Mouse (Mus musculus): Measurements from ENCODE around the gene Epb41l4b. TPM values are rescaled to one million over a fixed set of nuclear protein-coding genes. Genes with fewer than 3 reads are reported as not detected.

Gene Epb41l4b
- total and polyA plus RNA-seq, 3 experiments: 0.93 to 4.9 (median 2.0) TPM

DNA sequence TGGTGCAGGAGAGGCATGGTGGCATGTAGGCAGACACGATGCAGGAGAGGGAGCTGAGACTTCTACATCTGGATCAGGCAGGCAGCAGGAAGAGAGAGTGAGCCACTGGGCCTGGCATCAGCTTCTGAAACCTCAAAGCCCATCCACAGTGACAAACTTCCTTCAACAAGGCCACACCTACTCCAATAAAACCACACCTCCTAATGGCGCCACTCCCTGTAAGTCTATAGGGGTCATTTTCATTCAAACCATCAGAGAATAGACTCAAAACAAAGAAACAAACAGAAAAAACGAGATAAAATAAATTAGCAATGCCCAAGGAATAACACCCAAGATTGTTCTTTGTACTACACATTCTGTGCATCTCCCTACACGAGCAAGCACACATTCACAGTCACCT is 35.6 kb upstream of the Epb41l4b start:
- dilution Hi-C loops (cut with MboI; ENCODE audit: extremely low pct_ligation_motif_present, extremely low pct_unique_long_range_greater_than_20kb, low sequenced_read_pairs) (no loop called here), in situ Hi-C loops (cut with MboI; ENCODE audit: low pct_ligation_motif_present, low pct_unique_long_range_greater_than_20kb, low sequenced_read_pairs) (no loop called here)
- Histone ChIP-seq H3K4me1 (ENCODE audit: control insufficient read depth in 1 of 2, insufficient read depth in 2 of 2) (no peaks in the 10 kb centered on the region), H3K27me3 (replicated peaks) (no peaks in the 10 kb centered on the region), H3K4me2 (ENCODE audit: insufficient read depth, low read depth, poor library complexity, severe bottlenecking) (no peak overlapping the region), H3K36me3 (replicated peaks in 1 of 2; ENCODE audit: control insufficient read depth in 1 of 2, insufficient read depth in 1 of 2, low read length in 1 of 2) (no peaks in the 10 kb centered on the region), H3K79me2 (replicated peaks; ENCODE audit: control insufficient read depth, extremely low read depth, insufficient read depth, poor library complexity, severe bottlenecking) (no peaks in the 10 kb centered on the region), H3K9ac (ENCODE audit: insufficient read depth, low read depth) (no peak overlapping the region), H3K4me3 (replicated peaks in 1 of 3; ENCODE audit: low read depth in 2 of 3, low read length in 2 of 3, poor library complexity in 1 of 3) (no peak overlapping the region), H3K9me3 (replicated peaks; ENCODE audit: low read length) (no peaks in the 10 kb centered on the region), H3K27ac (ENCODE audit: insufficient read depth, low read depth) (no peak overlapping the region)
- DNase-seq (ENCODE audit: extremely low read depth): no peak
- TF ChIP-seq MXI1 (IDR thresholded peaks at IDR 0.05; ENCODE audit: low read depth, low read length) (no peak), ETS1 (conservative IDR thresholded peaks at IDR 0.05; ENCODE audit: low read depth, low read length) (no peak), MAZ (IDR thresholded peaks at IDR 0.05; ENCODE audit: low read depth, low read length) (no peak), MAFK (IDR thresholded peaks at IDR 0.05; ENCODE audit: insufficient replicate concordance, low read length) (no peak)

GRCm38 (mm10) chr4:57175329-57175728 is 32.1 kb upstream of the Epb41l4b start:
- H3K9me3 ChIP-seq (replicated peaks; ENCODE audit: low read length): no peaks in the 10 kb centered on the region
- H3K79me2 ChIP-seq (replicated peaks; ENCODE audit: control insufficient read depth, extremely low read depth, insufficient read depth, poor library complexity, severe bottlenecking): no peaks in the 10 kb centered on the region
- no peak overlapping the region for H3K4me3 ChIP-seq (replicated peaks in 1 of 3; ENCODE audit: low read depth in 2 of 3, low read length in 2 of 3, poor library complexity in 1 of 3)
- dilution Hi-C loops (cut with MboI; ENCODE audit: extremely low pct_ligation_motif_present, extremely low pct_unique_long_range_greater_than_20kb, low sequenced_read_pairs): no loop called here
- H3K4me2 ChIP-seq (ENCODE audit: insufficient read depth, low read depth, poor library complexity, severe bottlenecking): no peak overlapping the region
- DNase-seq (ENCODE audit: extremely low read depth): no peak
- H3K9ac ChIP-seq (ENCODE audit: insufficient read depth, low read depth): no peak overlapping the region
- in situ Hi-C loops (cut with MboI; ENCODE audit: low pct_ligation_motif_present, low pct_unique_long_range_greater_than_20kb, low sequenced_read_pairs): no loop called here
- H3K36me3 ChIP-seq (replicated peaks in 1 of 2; ENCODE audit: control insufficient read depth in 1 of 2, insufficient read depth in 1 of 2, low read length in 1 of 2): no peaks in the 10 kb centered on the region
- no peak overlapping the region for H3K27ac ChIP-seq (ENCODE audit: insufficient read depth, low read depth)
- TF ChIP-seq USF2 (conservative IDR thresholded peaks at IDR 0.05; ENCODE audit: low read depth, low read length) (no peak), TBP (conservative IDR thresholded peaks at IDR 0.05; ENCODE audit: low read depth, low read length) (no peak), POLR2A (IDR thresholded peaks at IDR 0.05; ENCODE audit: low read depth, low read length) (no peak), KAT2A (IDR thresholded peaks at IDR 0.05; ENCODE audit: insufficient replicate concordance, low read length) (no peak), IRF4 (IDR thresholded peaks at IDR 0.05; ENCODE audit: low read depth, low read length) (no peak), MYC (IDR thresholded peaks at IDR 0.05; ENCODE audit: low read depth, low read length) (no peak), E2F4 (IDR thresholded peaks at IDR 0.05; ENCODE audit: insufficient replicate concordance, low read depth, low read length) (no peak), TCF12 (IDR thresholded peaks at IDR 0.05; ENCODE audit: low read depth, low read length) (no peak), POLR2AphosphoS2 (IDR thresholded peaks at IDR 0.05; ENCODE audit: low read depth, low read length) (no peak), UBTF (IDR thresholded peaks at IDR 0.05; ENCODE audit: low read depth, low read length) (no peak), CTCF (conservative IDR thresholded peaks at IDR 0.05 in 1 of 2, IDR thresholded peaks at IDR 0.05 in 1 of 2; ENCODE audit: low read depth in 2 of 2, low read length in 2 of 2) (no peak), SIN3A (IDR thresholded peaks at IDR 0.05; ENCODE audit: low read length) (no peak), CHD2 (IDR thresholded peaks at IDR 0.05; ENCODE audit: low read length) (no peak), ZKSCAN1 (IDR thresholded peaks at IDR 0.05; ENCODE audit: borderline replicate concordance, low read depth, low read length) (no peak), ZC3H11A (IDR thresholded peaks at IDR 0.05; ENCODE audit: low read depth, low read length) (no peak), MAFK (IDR thresholded peaks at IDR 0.05; ENCODE audit: insufficient replicate concordance, low read length) (no peak), JUND (conservative IDR thresholded peaks at IDR 0.05; ENCODE audit: low read depth, low read length) (no peak), HCFC1 (IDR thresholded peaks at IDR 0.05; ENCODE audit: low read depth, low read length) (no peak), PAX5 (IDR thresholded peaks at IDR 0.05; ENCODE audit: low read length) (no peak)
- H3K27me3 ChIP-seq (replicated peaks): no peaks in the 10 kb centered on the region
- no peaks in the 10 kb centered on the region for H3K4me1 ChIP-seq (ENCODE audit: control insufficient read depth in 1 of 2, insufficient read depth in 2 of 2)

Data from CH12.LX (cell line).